Mouse (Mus musculus): Measurements from ENCODE around the gene Galnt17. TPM values are rescaled to one million over a fixed set of nuclear protein-coding genes. Genes with fewer than 3 reads are reported as not detected.

Gene Galnt17
- total and polyA plus RNA-seq, 2 experiments, result 0.01 to 0.09 TPM

GRCm38 (mm10) chr5:131094771-131095170, 213.5 kb downstream of the Galnt17 start:
- TF ChIP-seq CTCF (IDR thresholded peaks at IDR 0.05; ENCODE audit: low read depth, low read length) (no peak), POLR2A (IDR thresholded peaks at IDR 0.05; ENCODE audit: extremely low read depth, insufficient read depth, low read length) (no peak)
- Histone ChIP-seq H3K4me1 (ENCODE audit: control insufficient read depth, insufficient read depth, low read length) (no peaks in the 10 kb centered on the region), H3K27ac (replicated peaks; ENCODE audit: insufficient read depth, low read depth, low read length) (no peak overlapping the region), H3K36me3 (ENCODE audit: control insufficient read depth, insufficient read depth, low read length) (no peaks in the 10 kb centered on the region), H3K9ac (ENCODE audit: low read depth, low read length) (no peak overlapping the region), H3K27me3 (ENCODE audit: control insufficient read depth, insufficient read depth, low read length) (no peaks in the 10 kb centered on the region), H3K79me2 (ENCODE audit: control insufficient read depth, insufficient read depth, low read length) (no peaks in the 10 kb centered on the region), H3K4me3 (ENCODE audit: insufficient read depth, low read depth, low read length) (no peak overlapping the region)
- WGBS, result 59% methylated on average over 1 of the region's 1 CpGs
- no peak for DNase-seq (ENCODE audit: extremely low read depth, low read depth, low spot score)

GRCm38 (mm10) chr5:131094138-131094537, 214.2 kb downstream of the Galnt17 start:
- H3K4me3 ChIP-seq (ENCODE audit: insufficient read depth, low read depth, low read length), result no peak overlapping the region
- H3K4me1 ChIP-seq (ENCODE audit: control insufficient read depth, insufficient read depth, low read length), result no peaks in the 10 kb centered on the region
- H3K27me3 ChIP-seq (ENCODE audit: control insufficient read depth, insufficient read depth, low read length), result no peaks in the 10 kb centered on the region
- H3K79me2 ChIP-seq (ENCODE audit: control insufficient read depth, insufficient read depth, low read length), result no peaks in the 10 kb centered on the region
- no peak for TF ChIP-seq POLR2A (IDR thresholded peaks at IDR 0.05; ENCODE audit: extremely low read depth, insufficient read depth, low read length)
- no peak for TF ChIP-seq CTCF (IDR thresholded peaks at IDR 0.05; ENCODE audit: low read depth, low read length)
- no peak overlapping the region for H3K9ac ChIP-seq (ENCODE audit: low read depth, low read length)
- DNase-seq (ENCODE audit: extremely low read depth, low read depth, low spot score), result no peak
- WGBS, result 75% methylated on average over 6 of the region's 6 CpGs
- no peaks in the 10 kb centered on the region for H3K36me3 ChIP-seq (ENCODE audit: control insufficient read depth, insufficient read depth, low read length)
- H3K27ac ChIP-seq (replicated peaks; ENCODE audit: insufficient read depth, low read depth, low read length), result no peak overlapping the region

- H3K27me3 ChIP-seq (ENCODE audit: control insufficient read depth, insufficient read depth, low read length), result no peaks in the 10 kb centered on the region
- 74% methylated on average over 8 of the region's 8 CpGs for WGBS
- H3K79me2 ChIP-seq (ENCODE audit: control insufficient read depth, insufficient read depth, low read length), result no peaks in the 10 kb centered on the region
- H3K9ac ChIP-seq (ENCODE audit: low read depth, low read length), result no peak overlapping the region
- TF ChIP-seq CTCF (IDR thresholded peaks at IDR 0.05; ENCODE audit: low read depth, low read length), result no peak
- no peak for TF ChIP-seq POLR2A (IDR thresholded peaks at IDR 0.05; ENCODE audit: extremely low read depth, insufficient read depth, low read length)
- no peak for DNase-seq (ENCODE audit: extremely low read depth, low read depth, low spot score)
- no peak overlapping the region for H3K4me3 ChIP-seq (ENCODE audit: insufficient read depth, low read depth, low read length)
- H3K27ac ChIP-seq (replicated peaks; ENCODE audit: insufficient read depth, low read depth, low read length), result no peak overlapping the region
- no peaks in the 10 kb centered on the region for H3K36me3 ChIP-seq (ENCODE audit: control insufficient read depth, insufficient read depth, low read length)
- no peaks in the 10 kb centered on the region for H3K4me1 ChIP-seq (ENCODE audit: control insufficient read depth, insufficient read depth, low read length)
Observed at GRCm38 (mm10) chr5:131089876-131090275, 218.4 kb downstream of the Galnt17 start.

DNA sequence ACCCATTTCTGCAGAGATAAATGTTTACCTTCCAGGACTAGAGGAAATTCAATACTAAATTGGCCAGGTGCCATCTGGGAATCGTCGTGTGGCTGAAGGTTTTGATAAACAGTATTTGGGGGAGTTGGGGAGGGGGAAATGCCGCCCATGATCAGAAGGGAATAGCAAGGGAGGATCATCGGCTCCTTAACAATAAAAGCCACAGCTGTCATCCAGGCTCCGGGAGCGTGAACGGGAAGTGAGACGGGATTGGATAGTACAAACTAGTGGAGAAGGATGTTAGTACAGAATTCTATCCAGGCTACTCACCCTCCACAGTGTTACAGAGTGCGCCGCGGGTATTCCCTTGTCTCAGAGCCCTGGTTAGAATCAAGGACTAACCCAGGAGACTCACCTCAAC, 219.4 kb downstream of the Galnt17 start:
- TF ChIP-seq POLR2A (IDR thresholded peaks at IDR 0.05; ENCODE audit: extremely low read depth, insufficient read depth, low read length) (no peak), CTCF (IDR thresholded peaks at IDR 0.05; ENCODE audit: low read depth, low read length) (no peak)
- WGBS, result 63% methylated on average over 11 of the region's 11 CpGs
- no peak overlapping the region for H3K4me3 ChIP-seq (ENCODE audit: insufficient read depth, low read depth, low read length)
- H3K9ac ChIP-seq (ENCODE audit: low read depth, low read length), result no peak overlapping the region
- H3K27me3 ChIP-seq (ENCODE audit: control insufficient read depth, insufficient read depth, low read length), result no peaks in the 10 kb centered on the region
- H3K36me3 ChIP-seq (ENCODE audit: control insufficient read depth, insufficient read depth, low read length), result no peaks in the 10 kb centered on the region
- H3K4me1 ChIP-seq (ENCODE audit: control insufficient read depth, insufficient read depth, low read length), result no peaks in the 10 kb centered on the region
- H3K27ac ChIP-seq (replicated peaks; ENCODE audit: insufficient read depth, low read depth, low read length), result no peak overlapping the region
- no peak for DNase-seq (ENCODE audit: extremely low read depth, low read depth, low spot score)
- H3K79me2 ChIP-seq (ENCODE audit: control insufficient read depth, insufficient read depth, low read length), result no peaks in the 10 kb centered on the region

DNA sequence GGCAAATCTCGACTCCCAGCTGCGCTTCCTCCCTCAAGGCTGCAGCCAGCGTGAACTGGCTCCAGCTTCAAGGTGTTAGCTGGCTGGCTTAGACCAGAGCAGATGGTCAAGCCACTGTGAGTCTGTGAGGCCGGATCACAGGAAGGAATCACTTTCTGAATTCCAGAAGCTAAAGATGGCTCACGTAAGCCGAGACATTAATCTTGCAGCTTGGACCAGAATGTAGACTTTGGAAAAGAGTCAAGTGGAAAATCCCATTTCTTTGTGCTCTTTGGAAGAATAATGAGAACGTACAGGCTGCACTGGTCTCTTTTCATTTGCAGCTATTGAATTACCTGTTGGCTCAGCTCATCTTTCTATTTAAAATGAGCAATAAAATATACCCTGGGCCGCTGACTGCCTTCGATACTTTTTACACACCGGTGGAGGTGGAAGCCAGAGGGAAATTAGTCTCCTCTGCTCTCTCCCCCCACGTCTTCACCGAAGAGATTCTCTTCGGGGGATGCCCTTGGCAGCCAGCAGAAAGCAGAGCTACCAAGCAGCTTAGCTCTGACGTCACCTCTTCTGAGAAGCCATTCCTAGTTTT, 225.1 kb downstream of the Galnt17 start:
- Histone ChIP-seq H3K27me3 (ENCODE audit: control insufficient read depth, insufficient read depth, low read length) (no peaks in the 10 kb centered on the region), H3K9ac (ENCODE audit: low read depth, low read length) (no peak overlapping the region), H3K36me3 (ENCODE audit: control insufficient read depth, insufficient read depth, low read length) (no peaks in the 10 kb centered on the region), H3K27ac (replicated peaks; ENCODE audit: insufficient read depth, low read depth, low read length) (no peak overlapping the region), H3K4me3 (ENCODE audit: insufficient read depth, low read depth, low read length) (no peak overlapping the region), H3K79me2 (ENCODE audit: control insufficient read depth, insufficient read depth, low read length) (no peaks in the 10 kb centered on the region), H3K4me1 (ENCODE audit: control insufficient read depth, insufficient read depth, low read length) (no peaks in the 10 kb centered on the region)
- DNase-seq (ENCODE audit: extremely low read depth, low read depth, low spot score), result no peak
- TF ChIP-seq CTCF (IDR thresholded peaks at IDR 0.05; ENCODE audit: low read depth, low read length), result no peak
- no peak for TF ChIP-seq POLR2A (IDR thresholded peaks at IDR 0.05; ENCODE audit: extremely low read depth, insufficient read depth, low read length)
- WGBS, result 67% methylated on average over 14 of the region's 14 CpGs

GRCm38 (mm10) chr5:131077682-131078081, 230.6 kb downstream of the Galnt17 start:
- 11% methylated on average over 1 of the region's 1 CpGs for WGBS

More at GRCm38 (mm10) chr5:131077682-131078081, 230.6 kb downstream of the Galnt17 start:
- Histone ChIP-seq H3K27me3 (ENCODE audit: control insufficient read depth, insufficient read depth, low read length) (no peaks in the 10 kb centered on the region), H3K9ac (ENCODE audit: low read depth, low read length) (no peak overlapping the region), H3K27ac (replicated peaks; ENCODE audit: insufficient read depth, low read depth, low read length) (no peak overlapping the region), H3K79me2 (ENCODE audit: control insufficient read depth, insufficient read depth, low read length) (no peaks in the 10 kb centered on the region), H3K36me3 (ENCODE audit: control insufficient read depth, insufficient read depth, low read length) (no peaks in the 10 kb centered on the region), H3K4me1 (ENCODE audit: control insufficient read depth, insufficient read depth, low read length) (no peaks in the 10 kb centered on the region), H3K4me3 (ENCODE audit: insufficient read depth, low read depth, low read length) (no peak overlapping the region)
- DNase-seq (ENCODE audit: extremely low read depth, low read depth, low spot score), result no peak
- no peak for TF ChIP-seq CTCF (IDR thresholded peaks at IDR 0.05; ENCODE audit: low read depth, low read length)
- no peak for TF ChIP-seq POLR2A (IDR thresholded peaks at IDR 0.05; ENCODE audit: extremely low read depth, insufficient read depth, low read length)

Measured in liver, adult 2 months (tissue).